Mouse (Mus musculus) liver, embryonic 11.5 days (tissue): Measurements from ENCODE around the gene Yju2. TPM values are rescaled to one million over a fixed set of nuclear protein-coding genes. Genes with fewer than 3 reads are reported as not detected.

Experiments used
- ATAC-seq: fragments of 200-750 bp; cut with Nextera tagmentation; replicated peaks from 2 replicates; pipeline ENCODE4 v1.8.0; 2017; ENCODE audit warnings: moderate number of reproducible peaks, mild to moderate bottlenecking, moderate TSS enrichment, moderate library complexity; ENCODE audit not compliant: low FRiP score
- DNase-seq: peaks from one replicate; pipeline ENCODE4 v3.0.0-alpha.2; 2017; ENCODE audit warnings: low spot score
- H3K27ac ChIP-seq: fragments of 300-500 bp; sonication (generic); 2 replicates; pipeline ENCODE4 v1.5.1; 2014; ENCODE audit warnings: mild to moderate bottlenecking, low read depth, low read length, control low read depth
- H3K27me3 ChIP-seq: fragments of 300-500 bp; sonication (generic); replicated peaks from 2 replicates; pipeline ENCODE4 v1.6.1; 2014; ENCODE audit warnings: low read length, mixed read lengths; ENCODE audit not compliant: control insufficient read depth, insufficient read depth
- H3K36me3 ChIP-seq: fragments of 300-500 bp; sonication (generic); 2 replicates; pipeline ENCODE4 v1.6.1; 2014; ENCODE audit warnings: mild to moderate bottlenecking, low read length, moderate library complexity, mixed read lengths; ENCODE audit not compliant: control insufficient read depth, insufficient read depth
- H3K4me1 ChIP-seq: fragments of 300-500 bp; sonication (generic); replicated peaks from 2 replicates; pipeline ENCODE4 v1.6.1; 2014; ENCODE audit warnings: low read length, mixed read lengths; ENCODE audit not compliant: control insufficient read depth, insufficient read depth
- H3K4me2 ChIP-seq: fragments of 300-500 bp; sonication (generic); 2 replicates; pipeline ENCODE4 v1.6.1; 2014; ENCODE audit warnings: mild to moderate bottlenecking, control low read depth, moderate library complexity
- H3K4me3 ChIP-seq: fragments of 300-500 bp; sonication (generic); 2 replicates; pipeline ENCODE4 v1.5.1; 2014; ENCODE audit warnings: low read depth, low read length, control low read depth
- H3K9ac ChIP-seq: fragments of 300-500 bp; sonication (generic); 2 replicates; pipeline ENCODE4 v1.6.1; 2014; ENCODE audit warnings: low read depth, low read length, control low read depth
- H3K9me3 ChIP-seq: fragments of 300-500 bp; sonication (generic); 2 replicates; pipeline ENCODE4 v1.6.1; 2016; ENCODE audit warnings: low read length, inconsistent platforms, mixed read lengths; ENCODE audit not compliant: control insufficient read depth
- WGBS: fragments of 180-500 bp; shearing (Covaris S2); extraction: QIAGEN DNeasy Blood & Tissue Kit; methylation state at CpG from one replicate; pipeline ENCODE4 v1.1.7; 2014; 5-methylcytosine and 5-hydroxymethylcytosine counted together
- polyA plus RNA-seq: library from polyadenylated mRNA; unstranded; fragments of >200 nt; fragmentation: Nextera tagmentation; extraction: Ambion mirVana; gene quantifications from 2 replicates; pipeline ENCODE4 v1.2.1, GENCODE M21; 2014

The Yju2 gene
- polyA plus RNA-seq, 1 experiment from 2014 or later, result 20.9 TPM

GRCm38 (mm10) chr17:56016382-56016781 is 57.5 kb downstream of the Yju2 start:
- peaks cover 41% of the 10 kb centered on the region for H3K36me3 ChIP-seq
- no peaks in the 10 kb centered on the region for H3K27me3 ChIP-seq
- no peak overlapping the region for H3K4me2 ChIP-seq
- no peak for ATAC-seq
- no peak overlapping the region for H3K27ac ChIP-seq
- H3K9me3 ChIP-seq, result no peaks in the 10 kb centered on the region
- no peak for DNase-seq
- H3K9ac ChIP-seq, result no peak overlapping the region
- no peaks in the 10 kb centered on the region for H3K4me1 ChIP-seq
- 90% methylated on average over 8 of the region's 8 CpGs for WGBS
- no peak overlapping the region for H3K4me3 ChIP-seq

- no peak for ATAC-seq
- H3K4me1 ChIP-seq, result no peaks in the 10 kb centered on the region
- WGBS, result 85% methylated on average over 15 of the region's 15 CpGs
- H3K27ac ChIP-seq, result no peak overlapping the region
- H3K4me2 ChIP-seq, result no peak overlapping the region
- no peak overlapping the region for H3K4me3 ChIP-seq
- DNase-seq, result no peak
- no peaks in the 10 kb centered on the region for H3K9me3 ChIP-seq
- no peak overlapping the region for H3K9ac ChIP-seq
- no peaks in the 10 kb centered on the region for H3K27me3 ChIP-seq
- peaks cover 41% of the 10 kb centered on the region for H3K36me3 ChIP-seq
Measured at GRCm38 (mm10) chr17:56016793-56017785, 58.2 kb downstream of the Yju2 start.

DNA sequence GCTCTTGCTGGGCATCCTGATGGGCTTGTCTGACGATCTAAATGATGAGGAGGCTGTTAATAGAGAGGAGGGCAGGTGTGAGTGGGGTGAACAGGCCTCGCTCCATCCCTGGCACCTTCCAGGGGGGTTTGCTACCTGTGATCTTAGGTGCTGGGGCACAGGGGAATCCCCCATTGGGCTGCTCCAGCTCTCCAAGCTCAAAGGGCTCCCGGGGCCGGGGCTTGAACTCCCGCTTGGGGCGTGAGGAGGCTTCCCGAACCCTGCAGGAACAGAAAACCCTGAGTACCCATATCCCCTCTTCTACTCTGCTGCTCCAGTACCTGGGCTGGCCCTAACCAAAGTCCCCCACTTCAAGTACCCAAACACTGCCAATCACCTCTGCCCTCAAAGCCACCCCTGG is 58.9 kb downstream of the Yju2 start:
- H3K9ac ChIP-seq, result no peak overlapping the region
- WGBS, result 88% methylated on average over 7 of the region's 7 CpGs
- ATAC-seq (no peak), DNase-seq (no peak)
- no peak overlapping the region for H3K27ac ChIP-seq
- no peak overlapping the region for H3K4me3 ChIP-seq
- H3K4me2 ChIP-seq, result no peak overlapping the region
- peaks cover 41% of the 10 kb centered on the region for H3K36me3 ChIP-seq
- H3K9me3 ChIP-seq, result no peaks in the 10 kb centered on the region
- H3K4me1 ChIP-seq, result peaks cover 4% of the 10 kb centered on the region; the same call in 1 of the 2 replicates
- H3K27me3 ChIP-seq, result no peaks in the 10 kb centered on the region

Other genes with a start within 250 kb of the Yju2 start
- 6.7 and 7.9 TPM in 2 replicates for gene Pot1b, start 246.5 kb upstream of the Yju2 start, polyA plus RNA-seq
- gene Adgre4, start 209.1 kb upstream of the Yju2 start, polyA plus RNA-seq, result 1.2 and 1.4 TPM in 2 replicates
- gene Zfp119a, start 80.2 kb upstream of the Yju2 start, polyA plus RNA-seq, result 4.7 and 5.0 TPM in 2 replicates
- 12.6 and 13.2 TPM in 2 replicates for gene Zfp959, start 67.0 kb upstream of the Yju2 start, polyA plus RNA-seq
- 3.8 and 4.4 TPM in 2 replicates for gene Zfp119b, start 9.6 kb upstream of the Yju2 start, polyA plus RNA-seq
- 3.5 and 4.7 TPM in 2 replicates for gene Ebi3, start 6.5 kb upstream of the Yju2 start, polyA plus RNA-seq
- 2.4 and 2.5 TPM in 2 replicates for gene Shd, start 11.4 kb downstream of the Yju2 start, polyA plus RNA-seq
- 6.4 and 8.8 TPM in 2 replicates for gene Fsd1, start 27.4 kb downstream of the Yju2 start, polyA plus RNA-seq
- 3.4 and 3.5 TPM in 2 replicates for gene Stap2, start 46.5 kb downstream of the Yju2 start, polyA plus RNA-seq
- 42.5 and 47.9 TPM in 2 replicates for gene Mpnd, start 46.6 kb downstream of the Yju2 start, polyA plus RNA-seq
- gene Sh3gl1, start 77.5 kb downstream of the Yju2 start, polyA plus RNA-seq, result 96.4 and 99.1 TPM in 2 replicates
- 32.0 and 32.6 TPM in 2 replicates for gene Chaf1a, start 81.3 kb downstream of the Yju2 start, polyA plus RNA-seq
- 23.1 and 25.7 TPM in 2 replicates for gene Ubxn6, start 115.9 kb downstream of the Yju2 start, polyA plus RNA-seq
- gene Hdgfl2, start 120.5 kb downstream of the Yju2 start, polyA plus RNA-seq, result 111 and 119 TPM in 2 replicates
- 0.14 TPM in 1 of 2 replicates, not detected in the other for gene Plin4, start 150.7 kb downstream of the Yju2 start, polyA plus RNA-seq
- gene Plin5, start 158.5 kb downstream of the Yju2 start, polyA plus RNA-seq, result 0.43 and 0.68 TPM in 2 replicates
- gene Lrg1, start 162.9 kb downstream of the Yju2 start, polyA plus RNA-seq, result 0.23 and 0.34 TPM in 2 replicates
- 1.4 and 1.5 TPM in 2 replicates for gene Sema6b, start 181.2 kb downstream of the Yju2 start, polyA plus RNA-seq
- 6.8 and 7.5 TPM in 2 replicates for gene Tnfaip8l1, start 203.4 kb downstream of the Yju2 start, polyA plus RNA-seq
- gene Mydgf, start 224.8 kb downstream of the Yju2 start, polyA plus RNA-seq, result 98.7 and 102 TPM in 2 replicates